Mouse (Mus musculus): ENCODE results near the gene Fmo5. TPM values are rescaled to one million over a fixed set of nuclear protein-coding genes. Genes with fewer than 3 reads are reported as not detected.
A peak's percentile ranks its signal among the peaks of the same experiment; 100 is the strongest.

The Fmo5 gene
- polyA plus RNA-seq, 1 experiment from 2014 or later = 3.5 TPM

GRCm38 (mm10) chr3:97631258-97631860 lies 2.8 kb downstream of the Fmo5 start:
- Histone ChIP-seq H3K4me2 (no peak overlapping the region), H3K9ac (no peak overlapping the region), H3K9me3 (replicated peaks) (no peaks in the 10 kb centered on the region), H3K36me3 (no peaks in the 10 kb centered on the region), H3K4me3 (no peak overlapping the region), H3K27ac (ENCODE audit: poor library complexity, severe bottlenecking) (no peak overlapping the region), H3K4me1 (replicated peaks) (peaks cover 14% of the 10 kb centered on the region), H3K27me3 (replicated peaks) (no peaks in the 10 kb centered on the region)
- ATAC-seq (ENCODE audit: insufficient number of reproducible peaks, low FRiP score) = no peak
- WGBS = 66% methylated on average over 8 of the region's 8 CpGs

- no peak overlapping the region for H3K9ac ChIP-seq
- ATAC-seq (ENCODE audit: insufficient number of reproducible peaks, low FRiP score) = no peak
Observed at GRCm38 (mm10) chr3:97633456-97633855, 4.9 kb downstream of the Fmo5 start.

GRCm38 (mm10) chr3:97634288-97634761 lies 5.7 kb downstream of the Fmo5 start:
- no peak for ATAC-seq (ENCODE audit: insufficient number of reproducible peaks, low FRiP score)
- peaks cover 9% of the 10 kb centered on the region for H3K4me1 ChIP-seq (replicated peaks)
- no peak overlapping the region for H3K4me3 ChIP-seq
- no peaks in the 10 kb centered on the region for H3K36me3 ChIP-seq
- H3K27ac ChIP-seq (ENCODE audit: poor library complexity, severe bottlenecking) = no peak overlapping the region
- no peak overlapping the region for H3K4me2 ChIP-seq
- H3K9ac ChIP-seq = no peak overlapping the region
- WGBS = 66% methylated on average over 3 of the region's 3 CpGs
- H3K27me3 ChIP-seq (replicated peaks) = no peaks in the 10 kb centered on the region
- no peaks in the 10 kb centered on the region for H3K9me3 ChIP-seq (replicated peaks)

More at GRCm38 (mm10) chr3:97633456-97633855, 4.9 kb downstream of the Fmo5 start:
- no peak overlapping the region for H3K4me3 ChIP-seq
- H3K4me1 ChIP-seq (replicated peaks) = peaks cover 14% of the 10 kb centered on the region
- H3K4me2 ChIP-seq = no peak overlapping the region
- WGBS = 78% methylated on average over 4 of the region's 4 CpGs
- no peaks in the 10 kb centered on the region for H3K36me3 ChIP-seq
- H3K27ac ChIP-seq (ENCODE audit: poor library complexity, severe bottlenecking) = no peak overlapping the region
- no peaks in the 10 kb centered on the region for H3K27me3 ChIP-seq (replicated peaks)
- no peaks in the 10 kb centered on the region for H3K9me3 ChIP-seq (replicated peaks)

GRCm38 (mm10) chr3:97641396-97641795 lies 12.8 kb downstream of the Fmo5 start:
- Histone ChIP-seq H3K9me3 (replicated peaks) (no peaks in the 10 kb centered on the region), H3K36me3 (no peaks in the 10 kb centered on the region), H3K27ac (ENCODE audit: poor library complexity, severe bottlenecking) (no peak overlapping the region), H3K4me1 (replicated peaks) (peaks cover 2% of the 10 kb centered on the region; the same call in 1 of the 2 replicates), H3K4me2 (no peak overlapping the region), H3K9ac (no peak overlapping the region), H3K27me3 (replicated peaks) (no peaks in the 10 kb centered on the region), H3K4me3 (no peak overlapping the region)
- no peak for ATAC-seq (ENCODE audit: insufficient number of reproducible peaks, low FRiP score)
- WGBS = 87% methylated on average over 4 of the region's 4 CpGs

GRCm38 (mm10) chr3:97642001-97642400 lies 13.4 kb downstream of the Fmo5 start:
- Histone ChIP-seq H3K27ac (ENCODE audit: poor library complexity, severe bottlenecking) (no peak overlapping the region), H3K4me1 (replicated peaks) (peaks cover 2% of the 10 kb centered on the region; the same call in 1 of the 2 replicates), H3K9me3 (replicated peaks) (no peaks in the 10 kb centered on the region), H3K27me3 (replicated peaks) (no peaks in the 10 kb centered on the region), H3K9ac (no peak overlapping the region), H3K36me3 (no peaks in the 10 kb centered on the region), H3K4me2 (no peak overlapping the region), H3K4me3 (no peak overlapping the region)
- WGBS = 74% methylated on average over 9 of the region's 9 CpGs
- ATAC-seq (ENCODE audit: insufficient number of reproducible peaks, low FRiP score) = no peak

- ATAC-seq (ENCODE audit: insufficient number of reproducible peaks, low FRiP score) = no peak
- WGBS = 36% methylated on average over 1 of the region's 1 CpGs
Observed at GRCm38 (mm10) chr3:97648518-97648917, 19.9 kb downstream of the Fmo5 start.

GRCm38 (mm10) chr3:97649022-97649421 lies 20.4 kb downstream of the Fmo5 start:
- H3K36me3 ChIP-seq = no peaks in the 10 kb centered on the region
- no peak overlapping the region for H3K27ac ChIP-seq (ENCODE audit: poor library complexity, severe bottlenecking)
- ATAC-seq (ENCODE audit: insufficient number of reproducible peaks, low FRiP score) = no peak
- H3K4me3 ChIP-seq = no peak overlapping the region
- WGBS = 74% methylated on average over 3 of the region's 3 CpGs
- H3K9me3 ChIP-seq (replicated peaks) = no peaks in the 10 kb centered on the region
- no peak overlapping the region for H3K4me2 ChIP-seq
- H3K27me3 ChIP-seq (replicated peaks) = no peaks in the 10 kb centered on the region
- peaks cover 10% of the 10 kb centered on the region; the same call in 1 of the 2 replicates for H3K4me1 ChIP-seq (replicated peaks)
- no peak overlapping the region for H3K9ac ChIP-seq

More at GRCm38 (mm10) chr3:97648518-97648917, 19.9 kb downstream of the Fmo5 start:
- Histone ChIP-seq H3K36me3 (no peaks in the 10 kb centered on the region), H3K4me3 (no peak overlapping the region), H3K9me3 (replicated peaks) (no peaks in the 10 kb centered on the region), H3K27ac (ENCODE audit: poor library complexity, severe bottlenecking) (no peak overlapping the region), H3K27me3 (replicated peaks) (no peaks in the 10 kb centered on the region), H3K9ac (no peak overlapping the region), H3K4me1 (replicated peaks) (peaks cover 12% of the 10 kb centered on the region), H3K4me2 (no peak overlapping the region)

GRCm38 (mm10) chr3:97649469-97649868 lies 20.9 kb downstream of the Fmo5 start:
- no peak for ATAC-seq (ENCODE audit: insufficient number of reproducible peaks, low FRiP score)
- H3K9me3 ChIP-seq (replicated peaks) = no peaks in the 10 kb centered on the region
- WGBS = 69% methylated on average over 6 of the region's 6 CpGs
- no peak overlapping the region for H3K9ac ChIP-seq
- no peak overlapping the region for H3K4me3 ChIP-seq
- H3K4me2 ChIP-seq = no peak overlapping the region
- no peak overlapping the region for H3K27ac ChIP-seq (ENCODE audit: poor library complexity, severe bottlenecking)
- no peaks in the 10 kb centered on the region for H3K36me3 ChIP-seq
- H3K27me3 ChIP-seq (replicated peaks) = no peaks in the 10 kb centered on the region
- H3K4me1 ChIP-seq (replicated peaks) = peaks cover 10% of the 10 kb centered on the region; the same call in 1 of the 2 replicates

- no peaks in the 10 kb centered on the region for H3K27me3 ChIP-seq (replicated peaks)
- 50% methylated on average over 10 of the region's 10 CpGs for WGBS
- peak overlapping the region; percentile 55 for H3K4me2 ChIP-seq
- no peak for ATAC-seq (ENCODE audit: insufficient number of reproducible peaks, low FRiP score)
- H3K9ac ChIP-seq = peak overlapping the region; percentile 0; the same call in 1 of the 2 replicates
- peaks cover 4% of the 10 kb centered on the region for H3K9me3 ChIP-seq (replicated peaks)
- peak overlapping the region; percentile 81 for H3K27ac ChIP-seq (ENCODE audit: poor library complexity, severe bottlenecking)
- peak overlapping the region; percentile 9 for H3K4me3 ChIP-seq
- H3K36me3 ChIP-seq = no peaks in the 10 kb centered on the region
- peaks cover 13% of the 10 kb centered on the region; the same call in 1 of the 2 replicates for H3K4me1 ChIP-seq (replicated peaks)
Observed at GRCm38 (mm10) chr3:97651604-97652003, 23.0 kb downstream of the Fmo5 start.

- H3K9ac ChIP-seq = no peak overlapping the region
- H3K36me3 ChIP-seq = no peaks in the 10 kb centered on the region
- H3K4me2 ChIP-seq = no peak overlapping the region
- 89% methylated on average over 5 of the region's 5 CpGs for WGBS
- no peak overlapping the region for H3K4me3 ChIP-seq
- ATAC-seq (ENCODE audit: insufficient number of reproducible peaks, low FRiP score) = no peak
- peaks cover 4% of the 10 kb centered on the region for H3K9me3 ChIP-seq (replicated peaks)
- no peak overlapping the region for H3K27ac ChIP-seq (ENCODE audit: poor library complexity, severe bottlenecking)
- H3K27me3 ChIP-seq (replicated peaks) = no peaks in the 10 kb centered on the region
- H3K4me1 ChIP-seq (replicated peaks) = peaks cover 18% of the 10 kb centered on the region
Observed at GRCm38 (mm10) chr3:97653781-97654180, 25.2 kb downstream of the Fmo5 start.

- no peak overlapping the region for H3K4me2 ChIP-seq
- no peaks in the 10 kb centered on the region for H3K36me3 ChIP-seq
- no peaks in the 10 kb centered on the region for H3K27me3 ChIP-seq (replicated peaks)
- H3K9ac ChIP-seq = no peak overlapping the region
- no peak overlapping the region for H3K4me3 ChIP-seq
- 81% methylated on average over 8 of the region's 8 CpGs for WGBS
- no peak overlapping the region for H3K27ac ChIP-seq (ENCODE audit: poor library complexity, severe bottlenecking)
- H3K9me3 ChIP-seq (replicated peaks) = peaks cover 4% of the 10 kb centered on the region
- peaks cover 29% of the 10 kb centered on the region for H3K4me1 ChIP-seq (replicated peaks)
- no peak for ATAC-seq (ENCODE audit: insufficient number of reproducible peaks, low FRiP score)
Observed at GRCm38 (mm10) chr3:97654901-97655300, 26.3 kb downstream of the Fmo5 start.
